Mouse (Mus musculus) embryonic facial prominence, embryonic 12.5 days (tissue): Measurements from ENCODE around the gene Riox1. TPM values are rescaled to one million over a fixed set of nuclear protein-coding genes. Genes with fewer than 3 reads are reported as not detected.

Source experiments
- ATAC-seq: fragments of 200-750 bp; cut with Nextera tagmentation; 2 replicates; pipeline ENCODE4 v1.8.0; 2017; ENCODE audit not compliant: insufficient number of reproducible peaks, insufficient read depth, low FRiP score, low TSS enrichment
- H3K27ac ChIP-seq: fragments of 300-500 bp; sonication (generic); 2 replicates; pipeline ENCODE4 v1.5.1; 2016; ENCODE audit warnings: mild to moderate bottlenecking
- H3K27me3 ChIP-seq: fragments of 300-500 bp; sonication (generic); 2 replicates; pipeline ENCODE4 v1.6.1; 2016; ENCODE audit warnings: mild to moderate bottlenecking, moderate library complexity
- H3K36me3 ChIP-seq: fragments of 300-500 bp; sonication (generic); 2 replicates; pipeline ENCODE4 v1.6.1; 2016; ENCODE audit warnings: mild to moderate bottlenecking
- H3K4me1 ChIP-seq: fragments of 300-500 bp; sonication (generic); 2 replicates; pipeline ENCODE4 v1.6.1; 2016
- H3K4me2 ChIP-seq: fragments of 300-500 bp; sonication (generic); replicated peaks from 2 replicates; pipeline ENCODE4 v1.6.1; 2016; ENCODE audit warnings: mild to moderate bottlenecking, moderate library complexity
- H3K4me3 ChIP-seq: fragments of 300-500 bp; sonication (generic); 2 replicates; pipeline ENCODE4 v1.5.1; 2016; ENCODE audit warnings: mild to moderate bottlenecking
- H3K9ac ChIP-seq: fragments of 300-500 bp; sonication (generic); 2 replicates; pipeline ENCODE4 v1.6.1; 2016; ENCODE audit warnings: mild to moderate bottlenecking, moderate library complexity
- H3K9me3 ChIP-seq: fragments of 300-500 bp; sonication (generic); 2 replicates; pipeline ENCODE4 v1.6.1; 2016; ENCODE audit warnings: mild to moderate bottlenecking, moderate library complexity
- WGBS: fragments of 180-500 bp; shearing (Covaris S2); methylation state at CpG from one replicate; pipeline ENCODE4 v1.1.7; 2016; 5-methylcytosine and 5-hydroxymethylcytosine counted together
- polyA plus RNA-seq: library from polyadenylated mRNA; unstranded; fragments of >200 nt; fragmentation: Nextera tagmentation; extraction: Ambion mirVana; gene quantifications from 2 replicates; pipeline ENCODE4 v1.2.1, GENCODE M21; 2016

The Riox1 gene
- polyA plus RNA-seq, 1 experiment from 2014 or later: 22.6 TPM

- Histone ChIP-seq H3K27ac (peak overlapping the region; percentile 73), H3K9me3 (no peaks in the 10 kb centered on the region), H3K9ac (peak overlapping the region; percentile 74), H3K4me3 (peak overlapping the region; percentile 83), H3K4me1 (peaks cover 18% of the 10 kb centered on the region), H3K4me2 (peak overlapping the region; percentile 90), H3K27me3 (no peaks in the 10 kb centered on the region), H3K36me3 (peaks cover 10% of the 10 kb centered on the region)
- WGBS: under 1% methylated on average over 109 of the region's 116 CpGs
- peak; percentile 55; the same call in 1 of the 2 replicates for ATAC-seq
Measured at GRCm38 (mm10) chr12:83950840-83951701, 663 bp downstream of the Riox1 start.

- WGBS: 62% methylated on average over 32 of the region's 32 CpGs
- ATAC-seq: no peak
- H3K27ac ChIP-seq: no peak overlapping the region
Measured at GRCm38 (mm10) chr12:83951711-83952575, 1.5 kb downstream of the Riox1 start.

DNA sequence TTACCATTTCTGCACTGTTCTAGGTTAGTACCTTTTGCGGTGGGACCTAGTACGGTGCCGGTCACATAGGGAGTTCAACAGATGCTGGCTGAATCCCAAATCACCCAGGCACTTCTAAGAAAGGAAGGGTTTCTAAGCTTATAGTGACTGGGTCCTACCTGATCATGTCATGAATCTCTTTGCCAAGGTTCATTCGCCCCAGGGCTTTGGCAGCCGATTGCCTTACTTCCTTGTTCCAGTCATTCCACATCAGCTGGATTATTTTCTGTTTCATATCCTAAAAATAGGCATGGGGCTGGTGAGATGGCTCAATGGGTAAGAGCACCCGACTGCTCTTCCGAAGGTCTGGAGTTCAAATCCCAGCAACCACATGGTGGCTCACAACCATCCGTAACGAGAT, 7.9 kb downstream of the Riox1 start:
- no peak overlapping the region for H3K4me3 ChIP-seq

More at GRCm38 (mm10) chr12:83951711-83952575, 1.5 kb downstream of the Riox1 start:
- Histone ChIP-seq H3K4me1 (peaks cover 18% of the 10 kb centered on the region), H3K9me3 (no peaks in the 10 kb centered on the region), H3K27me3 (no peaks in the 10 kb centered on the region), H3K9ac (peak overlapping the region; percentile 74), H3K36me3 (peaks cover 12% of the 10 kb centered on the region), H3K4me3 (peak overlapping the region; percentile 83), H3K4me2 (peak overlapping the region; percentile 90)

DNA sequence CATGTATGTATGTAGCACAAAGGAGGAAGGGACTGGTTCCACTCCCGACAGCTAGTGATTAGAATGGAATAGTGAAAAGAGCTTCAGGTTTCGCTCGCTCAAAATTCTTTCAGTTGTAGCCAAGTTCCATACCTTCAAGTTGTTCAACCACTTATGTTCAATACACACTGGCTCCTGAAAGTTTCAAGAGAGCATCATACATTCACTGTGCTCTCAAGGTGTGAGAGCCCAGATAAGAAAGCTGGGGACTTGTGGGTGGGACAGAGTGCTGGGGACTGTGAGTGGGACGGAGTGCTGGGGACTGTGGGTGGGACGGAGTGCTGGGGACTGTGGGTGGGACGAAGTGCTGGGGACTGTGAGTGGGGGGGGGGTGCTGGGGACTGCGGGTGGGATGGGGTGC, 14.8 kb downstream of the Riox1 start:
- Histone ChIP-seq H3K27ac (no peak overlapping the region), H3K36me3 (no peaks in the 10 kb centered on the region), H3K4me2 (no peak overlapping the region), H3K27me3 (no peaks in the 10 kb centered on the region), H3K9me3 (no peaks in the 10 kb centered on the region), H3K4me3 (no peak overlapping the region), H3K4me1 (no peaks in the 10 kb centered on the region), H3K9ac (no peak overlapping the region)
- ATAC-seq: no peak
- 85% methylated on average over 6 of the region's 7 CpGs for WGBS

More for the DNA sequence above, 7.9 kb downstream of the Riox1 start:
- no peaks in the 10 kb centered on the region for H3K27me3 ChIP-seq
- H3K4me1 ChIP-seq: peaks cover 3% of the 10 kb centered on the region; the same call in 1 of the 2 replicates
- no peak overlapping the region for H3K27ac ChIP-seq
- no peaks in the 10 kb centered on the region for H3K9me3 ChIP-seq
- ATAC-seq: no peak
- H3K36me3 ChIP-seq: peaks cover 12% of the 10 kb centered on the region
- 90% methylated on average over 9 of the region's 9 CpGs for WGBS
- no peak overlapping the region for H3K4me2 ChIP-seq
- H3K9ac ChIP-seq: no peak overlapping the region

- Histone ChIP-seq H3K27ac (no peak overlapping the region), H3K4me2 (no peak overlapping the region), H3K4me3 (no peak overlapping the region), H3K36me3 (no peaks in the 10 kb centered on the region), H3K9ac (no peak overlapping the region), H3K9me3 (no peaks in the 10 kb centered on the region), H3K27me3 (no peaks in the 10 kb centered on the region), H3K4me1 (no peaks in the 10 kb centered on the region)
- WGBS: 77% methylated on average over 2 of the region's 2 CpGs
- ATAC-seq: no peak
Measured at GRCm38 (mm10) chr12:83972117-83972516, 21.7 kb downstream of the Riox1 start.

DNA sequence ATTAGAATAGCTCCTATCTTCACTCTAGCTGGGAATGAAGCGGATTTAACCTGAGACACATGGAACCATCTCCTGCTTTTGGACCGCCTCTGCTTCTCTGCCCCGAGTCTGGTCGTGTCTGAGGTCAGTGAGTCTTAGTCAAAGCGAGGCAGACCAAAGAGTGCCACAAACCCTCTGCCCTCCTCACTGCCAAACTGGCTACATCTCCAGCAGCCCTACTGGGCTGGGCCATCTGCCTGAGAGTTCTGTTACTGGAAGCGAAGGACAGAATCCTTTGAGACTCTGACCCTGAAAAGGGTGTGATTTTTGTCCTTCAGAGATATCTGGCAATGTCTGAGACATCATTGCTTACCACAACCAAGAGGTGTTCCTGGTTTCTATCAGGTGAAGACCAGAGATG, 28.5 kb downstream of the Riox1 start:
- Histone ChIP-seq H3K27me3 (no peaks in the 10 kb centered on the region), H3K9ac (no peak overlapping the region), H3K4me1 (no peaks in the 10 kb centered on the region), H3K36me3 (no peaks in the 10 kb centered on the region), H3K4me3 (no peak overlapping the region), H3K9me3 (no peaks in the 10 kb centered on the region), H3K27ac (no peak overlapping the region), H3K4me2 (no peak overlapping the region)
- 82% methylated on average over 6 of the region's 6 CpGs for WGBS
- no peak for ATAC-seq

DNA sequence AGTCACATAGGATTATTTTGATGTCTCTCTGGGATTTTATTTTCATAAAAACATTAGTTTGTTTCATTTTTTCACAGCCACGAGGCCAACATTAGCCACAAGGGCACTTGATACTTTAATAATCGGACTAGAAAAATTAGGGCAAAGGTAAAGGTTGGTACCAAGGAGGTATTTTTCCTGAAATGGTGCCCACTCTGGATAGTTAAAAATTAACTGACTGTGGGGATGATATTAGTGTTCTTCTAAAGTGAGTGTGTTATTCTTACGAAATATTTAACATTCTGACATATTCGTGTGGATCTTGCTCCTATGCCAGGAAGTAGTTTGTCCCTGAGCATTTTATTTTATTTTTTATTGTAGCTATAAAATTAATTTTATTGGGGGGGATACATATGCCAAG, 31.2 kb downstream of the Riox1 start:
- Histone ChIP-seq H3K27me3 (no peaks in the 10 kb centered on the region), H3K9me3 (no peaks in the 10 kb centered on the region), H3K4me1 (no peaks in the 10 kb centered on the region), H3K27ac (no peak overlapping the region), H3K9ac (no peak overlapping the region), H3K36me3 (no peaks in the 10 kb centered on the region), H3K4me3 (no peak overlapping the region), H3K4me2 (no peak overlapping the region)
- no peak for ATAC-seq
- 87% methylated on average over 4 of the region's 4 CpGs for WGBS

DNA sequence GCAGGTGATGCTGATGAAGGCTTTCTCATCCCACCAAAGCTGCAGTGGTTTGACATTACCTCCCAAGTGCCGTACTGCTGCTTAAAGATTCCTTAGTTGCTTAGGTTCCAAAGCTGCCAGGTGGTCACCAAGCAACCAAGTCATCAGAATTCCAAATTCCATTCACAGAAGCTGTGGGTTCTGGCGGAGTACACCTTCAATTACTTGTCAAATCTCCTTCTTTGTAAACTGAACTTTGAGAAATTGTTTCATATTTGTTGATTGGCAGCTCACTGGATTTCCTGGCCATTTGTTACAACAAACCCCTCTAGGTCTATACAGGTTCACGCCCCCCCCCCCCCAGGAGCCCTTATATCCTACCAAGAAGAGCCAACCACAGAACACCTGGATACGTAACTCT, 34.3 kb downstream of the Riox1 start, which contains the start of gene Heatr4:
Heatr4 (minus strand) TSS at position 101 of the 400 bp plus-strand sequence.
- H3K9me3 ChIP-seq: no peaks in the 10 kb centered on the region
- H3K4me1 ChIP-seq: 0 out of 2 replicates have a peak, but pooled peaks cover 3% of the 10 kb centered on the region
- 69% methylated on average over 4 of the region's 4 CpGs for WGBS
- H3K27ac ChIP-seq: no peak within 1 kb of the TSS
- no peak within 1 kb of the TSS for H3K4me2 ChIP-seq
- H3K36me3 ChIP-seq: no peaks in the 10 kb centered on the region
- no peaks in the 10 kb centered on the region for H3K27me3 ChIP-seq
- no peak within 1 kb of the TSS for H3K4me3 ChIP-seq
- ATAC-seq: no peak
- H3K9ac ChIP-seq: no peak within 1 kb of the TSS

GRCm38 (mm10) chr12:83987242-83987582, 36.8 kb downstream of the Riox1 start:
- WGBS: 27% methylated on average over 8 of the region's 8 CpGs
- Histone ChIP-seq H3K4me1 (0 out of 2 replicates have a peak, but pooled peaks cover 3% of the 10 kb centered on the region), H3K4me2 (peak overlapping the region; percentile 54), H3K27ac (peak overlapping the region; percentile 92; the same call in 1 of the 2 replicates), H3K4me3 (peak overlapping the region; percentile 62), H3K36me3 (no peaks in the 10 kb centered on the region), H3K9ac (no peak overlapping the region; the same call in 1 of the 2 replicates), H3K9me3 (no peaks in the 10 kb centered on the region), H3K27me3 (no peaks in the 10 kb centered on the region)
- ATAC-seq: no peak

DNA sequence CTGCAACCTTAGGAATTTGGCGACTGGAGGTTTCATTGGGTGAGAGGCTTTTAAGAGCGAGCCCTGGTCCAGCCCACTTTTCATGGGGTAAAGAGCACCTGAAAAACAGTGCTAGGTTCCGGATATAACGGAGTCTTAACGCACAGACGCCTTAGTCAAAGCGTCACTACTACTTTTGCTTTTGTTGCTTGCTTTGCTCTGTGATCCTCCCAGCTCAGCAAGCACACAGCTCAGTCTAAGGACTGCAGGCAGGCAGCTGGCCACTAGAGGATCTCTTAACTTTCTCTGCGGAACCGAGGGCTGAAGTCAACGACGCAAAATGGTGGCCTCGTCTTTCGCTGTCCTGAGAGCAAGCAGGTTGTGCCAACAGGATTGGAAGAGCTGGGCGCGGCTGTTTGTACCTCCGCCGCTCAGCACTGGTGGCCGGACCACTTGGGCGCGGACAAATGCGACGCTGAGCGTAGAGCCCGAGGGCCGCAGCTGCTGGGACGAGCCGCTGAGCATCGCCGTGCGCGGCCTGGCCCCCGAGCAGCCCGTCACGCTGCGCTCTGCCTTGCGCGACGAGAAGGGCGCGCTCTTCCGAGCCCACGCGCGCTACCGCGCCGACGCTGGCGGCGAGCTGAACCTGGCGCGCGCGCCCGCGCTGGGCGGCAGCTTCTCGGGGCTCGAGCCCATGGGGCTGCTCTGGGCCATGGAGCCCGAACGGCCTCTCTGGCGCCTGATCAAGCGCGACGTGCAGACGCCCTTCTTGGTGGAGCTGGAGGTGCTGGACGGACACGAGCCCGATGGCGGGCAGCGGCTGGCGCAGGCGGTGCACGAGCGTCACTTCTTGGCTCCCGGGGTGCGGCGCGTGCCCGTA, 37.4 kb downstream of the Riox1 start, which contains the start of gene Acot2:
Acot2 (plus strand) TSS at position 279 of the 859 bp plus-strand sequence.
- Histone ChIP-seq H3K4me2 (peak within 1 kb of the TSS; percentile 54), H3K9me3 (no peaks in the 10 kb centered on the region), H3K4me3 (peak within 1 kb of the TSS; percentile 62), H3K9ac (peak within 1 kb of the TSS; percentile 68), H3K36me3 (no peaks in the 10 kb centered on the region), H3K27ac (peak within 1 kb of the TSS; percentile 92), H3K27me3 (no peaks in the 10 kb centered on the region), H3K4me1 (0 out of 2 replicates have a peak, but pooled peaks cover 3% of the 10 kb centered on the region)
- WGBS: 1% methylated on average over 80 of the region's 80 CpGs
- peak; percentile 89 for ATAC-seq

DNA sequence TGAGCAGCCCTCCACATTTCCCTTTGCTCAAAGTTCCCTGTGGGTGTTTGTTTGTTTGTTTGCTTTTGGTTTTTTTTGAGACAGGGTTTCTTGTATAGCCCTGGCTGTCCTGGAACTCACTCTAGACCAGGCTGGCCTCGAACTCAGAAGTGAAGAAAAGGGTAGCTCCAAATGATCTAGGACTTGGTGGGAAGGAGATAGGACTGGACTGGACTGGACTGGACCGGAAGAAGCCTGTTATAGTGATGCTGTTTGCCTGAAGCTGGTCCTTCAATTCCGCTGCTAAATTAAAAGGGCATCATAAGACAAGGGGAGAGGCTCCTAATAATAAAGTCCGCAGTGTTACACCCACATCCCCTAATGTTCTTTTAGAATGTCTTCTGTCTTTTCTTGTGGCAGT, 38.1 kb downstream of the Riox1 start:
- Histone ChIP-seq H3K4me2 (peak overlapping the region; percentile 54), H3K9ac (peak overlapping the region; percentile 68), H3K9me3 (no peaks in the 10 kb centered on the region), H3K4me1 (0 out of 2 replicates have a peak, but pooled peaks cover 3% of the 10 kb centered on the region), H3K27me3 (no peaks in the 10 kb centered on the region), H3K27ac (peak overlapping the region; percentile 92), H3K4me3 (peak overlapping the region; percentile 62), H3K36me3 (no peaks in the 10 kb centered on the region)
- WGBS: 77% methylated on average over 4 of the region's 4 CpGs
- no peak for ATAC-seq
